Mouse (Mus musculus): ENCODE data around the gene Lcor. TPM values are rescaled to one million over a fixed set of nuclear protein-coding genes. Genes with fewer than 3 reads are reported as not detected.

The Lcor gene
- polyA plus RNA-seq, 1 experiment from 2014 or later, result 13.4 TPM

- no peak overlapping the region for H3K4me2 ChIP-seq (replicated peaks; ENCODE audit: low read depth, low read length)
- no peak for ATAC-seq (ENCODE audit: low FRiP score, low TSS enrichment)
- WGBS, result 90% methylated on average over 3 of the region's 3 CpGs
- no peak overlapping the region for H3K9ac ChIP-seq (replicated peaks; ENCODE audit: low read length)
- H3K27me3 ChIP-seq (ENCODE audit: insufficient read depth, low read length), result no peaks in the 10 kb centered on the region
- H3K36me3 ChIP-seq (ENCODE audit: insufficient read depth, low read length), result no peaks in the 10 kb centered on the region
- H3K4me1 ChIP-seq (ENCODE audit: insufficient read depth, low read length), result no peaks in the 10 kb centered on the region
- H3K4me3 ChIP-seq (ENCODE audit: low read length), result no peak overlapping the region
- no peak overlapping the region for H3K27ac ChIP-seq (ENCODE audit: low read length)
- H3K9me3 ChIP-seq (ENCODE audit: low read length), result no peaks in the 10 kb centered on the region
These were observed 16.0 kb upstream of the Lcor start for GRCm38 (mm10) chr19:41466475-41466874.

DNA sequence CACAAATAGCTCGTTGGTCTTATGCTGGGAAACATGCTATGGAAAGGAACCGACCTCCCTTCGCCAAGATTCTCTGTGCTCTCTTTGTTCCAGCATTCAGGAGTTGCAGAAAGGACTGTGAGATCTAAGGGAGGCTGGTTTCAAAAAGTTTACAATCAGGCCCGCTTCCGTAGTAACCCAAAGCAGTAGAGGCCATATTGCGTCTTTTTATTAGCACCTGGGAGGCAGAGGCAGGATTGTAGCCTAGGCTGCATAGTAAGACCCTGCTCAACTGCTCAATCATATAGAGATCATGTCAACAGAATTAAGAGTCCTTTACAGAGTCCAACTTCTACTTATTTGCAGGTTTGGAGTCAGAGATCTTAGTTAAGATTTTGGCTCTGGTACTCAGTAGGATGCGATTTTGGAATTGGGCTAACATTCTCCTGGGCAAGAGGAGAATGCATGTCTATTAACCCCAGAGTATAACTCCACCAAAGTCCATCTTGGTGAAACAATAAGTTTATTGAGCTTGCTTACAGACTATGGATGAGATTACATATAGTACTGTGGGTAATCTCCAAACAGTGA, 8.8 kb upstream of the Lcor start:
- H3K4me1 ChIP-seq (ENCODE audit: insufficient read depth, low read length), result peaks cover 4% of the 10 kb centered on the region; the same call in 1 of the 2 replicates
- no peaks in the 10 kb centered on the region for H3K36me3 ChIP-seq (ENCODE audit: insufficient read depth, low read length)
- H3K27ac ChIP-seq (ENCODE audit: low read length), result no peak overlapping the region
- 90% methylated on average over 7 of the region's 7 CpGs for WGBS
- ATAC-seq (ENCODE audit: low FRiP score, low TSS enrichment), result no peak
- no peak overlapping the region for H3K4me2 ChIP-seq (replicated peaks; ENCODE audit: low read depth, low read length)
- no peaks in the 10 kb centered on the region for H3K9me3 ChIP-seq (ENCODE audit: low read length)
- H3K9ac ChIP-seq (replicated peaks; ENCODE audit: low read length), result no peak overlapping the region
- H3K27me3 ChIP-seq (ENCODE audit: insufficient read depth, low read length), result no peaks in the 10 kb centered on the region
- H3K4me3 ChIP-seq (ENCODE audit: low read length), result no peak overlapping the region

GRCm38 (mm10) chr19:41474943-41475342, 7.5 kb upstream of the Lcor start:
- Histone ChIP-seq H3K9ac (replicated peaks; ENCODE audit: low read length) (no peak overlapping the region), H3K27ac (ENCODE audit: low read length) (no peak overlapping the region; the same call in 1 of the 2 replicates), H3K27me3 (ENCODE audit: insufficient read depth, low read length) (no peaks in the 10 kb centered on the region), H3K36me3 (ENCODE audit: insufficient read depth, low read length) (no peaks in the 10 kb centered on the region), H3K9me3 (ENCODE audit: low read length) (no peaks in the 10 kb centered on the region), H3K4me3 (ENCODE audit: low read length) (no peak overlapping the region), H3K4me1 (ENCODE audit: insufficient read depth, low read length) (peaks cover 4% of the 10 kb centered on the region; the same call in 1 of the 2 replicates), H3K4me2 (replicated peaks; ENCODE audit: low read depth, low read length) (no peak overlapping the region)
- peak; percentile 76; the same call in 1 of the 2 replicates for ATAC-seq (ENCODE audit: low FRiP score, low TSS enrichment)
- 56% methylated on average over 2 of the region's 2 CpGs for WGBS

- Histone ChIP-seq H3K27ac (ENCODE audit: low read length) (no peak overlapping the region), H3K4me2 (replicated peaks; ENCODE audit: low read depth, low read length) (no peak overlapping the region), H3K9ac (replicated peaks; ENCODE audit: low read length) (no peak overlapping the region), H3K27me3 (ENCODE audit: insufficient read depth, low read length) (no peaks in the 10 kb centered on the region), H3K4me3 (ENCODE audit: low read length) (no peak overlapping the region), H3K36me3 (ENCODE audit: insufficient read depth, low read length) (no peaks in the 10 kb centered on the region), H3K9me3 (ENCODE audit: low read length) (no peaks in the 10 kb centered on the region), H3K4me1 (ENCODE audit: insufficient read depth, low read length) (peaks cover 11% of the 10 kb centered on the region; the same call in 1 of the 2 replicates)
- WGBS, result 93% methylated on average over 3 of the region's 3 CpGs
- ATAC-seq (ENCODE audit: low FRiP score, low TSS enrichment), result no peak
These were observed 5.7 kb upstream of the Lcor start for GRCm38 (mm10) chr19:41476530-41477249.

DNA sequence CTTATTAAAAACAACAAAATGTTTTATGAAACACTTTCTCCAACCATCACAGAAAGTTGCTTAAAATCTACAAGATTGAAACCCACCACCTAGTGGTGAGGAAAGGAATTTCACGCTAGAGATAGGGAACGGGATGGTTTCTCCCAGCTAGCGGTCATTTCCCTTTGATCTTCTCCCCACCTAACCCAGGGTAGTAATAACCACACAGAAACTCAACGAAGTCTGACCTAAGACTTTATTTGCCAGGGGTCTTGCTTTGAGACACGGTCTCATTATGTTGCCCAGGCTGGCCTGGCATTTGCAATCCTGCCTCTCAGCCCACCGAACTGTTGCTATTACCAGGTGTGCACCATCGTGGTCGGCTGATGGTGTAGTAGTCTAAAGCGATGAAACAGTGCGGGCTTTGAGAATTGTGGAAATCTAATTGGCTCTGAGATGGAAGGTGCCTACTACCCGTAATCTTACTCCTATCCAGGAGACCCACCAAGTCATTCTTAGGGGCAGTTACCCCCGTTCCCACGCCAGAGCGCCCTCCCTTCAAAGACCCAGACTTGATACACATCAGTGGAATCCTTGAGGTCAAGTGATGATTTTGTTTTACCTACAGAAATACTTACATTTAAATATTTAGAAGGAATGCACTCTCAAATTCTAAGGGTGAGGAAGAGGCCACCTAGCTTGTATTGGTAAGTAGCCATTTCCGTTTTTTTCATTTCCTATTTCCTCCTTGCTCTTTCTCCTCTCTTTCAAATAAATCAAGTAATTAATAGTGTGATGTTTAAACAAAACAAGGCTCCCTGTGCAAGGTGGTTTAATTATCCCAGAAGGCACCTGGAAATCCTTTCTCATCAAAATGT, 1.2 kb upstream of the Lcor start:
- Histone ChIP-seq H3K9ac (replicated peaks; ENCODE audit: low read length) (0 out of 2 replicates have a peak overlapping the region, but pooled peaks have one; percentile 11), H3K4me1 (ENCODE audit: insufficient read depth, low read length) (peaks cover 24% of the 10 kb centered on the region), H3K9me3 (ENCODE audit: low read length) (no peaks in the 10 kb centered on the region), H3K4me2 (replicated peaks; ENCODE audit: low read depth, low read length) (peak overlapping the region; percentile 68), H3K4me3 (ENCODE audit: low read length) (peak overlapping the region; percentile 92), H3K27me3 (ENCODE audit: insufficient read depth, low read length) (no peaks in the 10 kb centered on the region), H3K27ac (ENCODE audit: low read length) (peak overlapping the region; percentile 99; the same call in 1 of the 2 replicates), H3K36me3 (ENCODE audit: insufficient read depth, low read length) (no peaks in the 10 kb centered on the region)
- ATAC-seq (ENCODE audit: low FRiP score, low TSS enrichment), result peak; percentile 10; the same call in 1 of the 2 replicates
- WGBS, result 8% methylated on average over 15 of the region's 15 CpGs

GRCm38 (mm10) chr19:41481887-41482189, 599 bp upstream of the Lcor start:
- H3K27me3 ChIP-seq (ENCODE audit: insufficient read depth, low read length), result no peaks in the 10 kb centered on the region
- WGBS, result 2% methylated on average over 6 of the region's 6 CpGs
- no peak for ATAC-seq (ENCODE audit: low FRiP score, low TSS enrichment)
- H3K9me3 ChIP-seq (ENCODE audit: low read length), result no peaks in the 10 kb centered on the region
- H3K4me2 ChIP-seq (replicated peaks; ENCODE audit: low read depth, low read length), result peak overlapping the region; percentile 68
- H3K27ac ChIP-seq (ENCODE audit: low read length), result peak overlapping the region; percentile 99
- H3K4me1 ChIP-seq (ENCODE audit: insufficient read depth, low read length), result peaks cover 28% of the 10 kb centered on the region
- H3K9ac ChIP-seq (replicated peaks; ENCODE audit: low read length), result peak overlapping the region; percentile 89
- no peaks in the 10 kb centered on the region for H3K36me3 ChIP-seq (ENCODE audit: insufficient read depth, low read length)
- peak overlapping the region; percentile 92 for H3K4me3 ChIP-seq (ENCODE audit: low read length)

DNA sequence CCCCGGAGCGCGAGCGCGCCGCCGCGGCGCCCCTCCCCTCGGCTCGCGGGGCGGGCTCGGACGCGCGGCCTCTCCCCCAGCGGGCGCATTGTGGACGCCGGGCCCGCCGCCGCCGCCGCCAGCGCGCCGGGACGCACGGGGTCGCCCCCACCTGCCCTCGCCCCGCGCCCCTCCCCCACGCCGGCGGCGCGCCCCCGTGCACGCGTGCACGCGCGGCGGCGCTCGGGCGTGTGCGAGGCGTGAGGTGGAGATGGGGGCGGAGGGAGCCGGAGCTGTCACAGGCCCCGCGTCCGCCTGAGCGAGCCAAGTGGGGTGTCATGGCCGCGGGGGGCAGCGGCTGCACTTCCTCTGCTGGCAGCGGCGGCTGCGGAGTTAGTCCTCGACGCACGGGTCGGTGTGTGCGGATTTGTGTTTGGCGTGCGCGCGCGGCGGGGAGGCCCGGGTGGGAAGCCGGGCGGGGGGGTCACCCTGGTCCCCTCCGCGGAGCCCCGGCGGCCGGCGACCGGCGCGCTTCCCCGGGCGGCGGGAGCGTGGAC, 540 bp downstream of the Lcor start:
- H3K4me3 ChIP-seq (ENCODE audit: low read length), result peak overlapping the region; percentile 92
- H3K9ac ChIP-seq (replicated peaks; ENCODE audit: low read length), result peak overlapping the region; percentile 89
- peaks cover 28% of the 10 kb centered on the region for H3K4me1 ChIP-seq (ENCODE audit: insufficient read depth, low read length)
- peak; percentile 84 for ATAC-seq (ENCODE audit: low FRiP score, low TSS enrichment)
- H3K27ac ChIP-seq (ENCODE audit: low read length), result peak overlapping the region; percentile 99
- no peaks in the 10 kb centered on the region for H3K27me3 ChIP-seq (ENCODE audit: insufficient read depth, low read length)
- H3K4me2 ChIP-seq (replicated peaks; ENCODE audit: low read depth, low read length), result peak overlapping the region; percentile 68
- no peaks in the 10 kb centered on the region for H3K36me3 ChIP-seq (ENCODE audit: insufficient read depth, low read length)
- no peaks in the 10 kb centered on the region for H3K9me3 ChIP-seq (ENCODE audit: low read length)
- WGBS, result 0% methylated on average over 26 of the region's 91 CpGs

- under 1% methylated on average over 28 of the region's 30 CpGs for WGBS
These were observed 1.1 kb downstream of the Lcor start for GRCm38 (mm10) chr19:41483445-41484040.

GRCm38 (mm10) chr19:41484361-41484760, 1.9 kb downstream of the Lcor start:
- no peak for ATAC-seq (ENCODE audit: low FRiP score, low TSS enrichment)
- no peak overlapping the region for H3K9ac ChIP-seq (replicated peaks; ENCODE audit: low read length)
- 20% methylated on average over 5 of the region's 5 CpGs for WGBS

More at GRCm38 (mm10) chr19:41483445-41484040, 1.1 kb downstream of the Lcor start:
- ATAC-seq (ENCODE audit: low FRiP score, low TSS enrichment), result peak; percentile 30; the same call in 1 of the 2 replicates
- Histone ChIP-seq H3K4me3 (ENCODE audit: low read length) (peak overlapping the region; percentile 92), H3K4me2 (replicated peaks; ENCODE audit: low read depth, low read length) (peak overlapping the region; percentile 68), H3K27me3 (ENCODE audit: insufficient read depth, low read length) (no peaks in the 10 kb centered on the region), H3K9me3 (ENCODE audit: low read length) (no peaks in the 10 kb centered on the region), H3K27ac (ENCODE audit: low read length) (peak overlapping the region; percentile 99), H3K9ac (replicated peaks; ENCODE audit: low read length) (peak overlapping the region; percentile 89), H3K36me3 (ENCODE audit: insufficient read depth, low read length) (no peaks in the 10 kb centered on the region), H3K4me1 (ENCODE audit: insufficient read depth, low read length) (peaks cover 28% of the 10 kb centered on the region)

More at GRCm38 (mm10) chr19:41484361-41484760, 1.9 kb downstream of the Lcor start:
- peaks cover 28% of the 10 kb centered on the region for H3K4me1 ChIP-seq (ENCODE audit: insufficient read depth, low read length)
- H3K4me3 ChIP-seq (ENCODE audit: low read length), result peak overlapping the region; percentile 33
- H3K4me2 ChIP-seq (replicated peaks; ENCODE audit: low read depth, low read length), result peak overlapping the region; percentile 52
- H3K27ac ChIP-seq (ENCODE audit: low read length), result no peak overlapping the region
- H3K27me3 ChIP-seq (ENCODE audit: insufficient read depth, low read length), result no peaks in the 10 kb centered on the region
- no peaks in the 10 kb centered on the region for H3K9me3 ChIP-seq (ENCODE audit: low read length)
- no peaks in the 10 kb centered on the region for H3K36me3 ChIP-seq (ENCODE audit: insufficient read depth, low read length)

All from kidney, embryonic 16.5 days (tissue).